Mouse (Mus musculus): ENCODE data around the gene Bad. TPM values are rescaled to one million over a fixed set of nuclear protein-coding genes. Genes with fewer than 3 reads are reported as not detected.
"Not testable (repeated sequence)": the region's sequence is repeated elsewhere in the genome, so short reads cannot be mapped to it uniquely, and the experiment has no call there.

Bad gene
- 10 to 100 TPM; 44.7 to 58.7 TPM for total RNA-seq (2021)
- polyA plus RNA-seq (2012; rRNA removed), result 91.2 and 102 TPM in 2 replicates
- long read RNA-seq, transcript Bad-202 (4 exons, 990 nt), result major isoform, 23 of 43 reads
- long read RNA-seq, partial matches to known transcripts, result 9 of 43 reads
- long read RNA-seq, other reads (novel, unspliced or antisense), result 6 of 43 reads

DNA sequence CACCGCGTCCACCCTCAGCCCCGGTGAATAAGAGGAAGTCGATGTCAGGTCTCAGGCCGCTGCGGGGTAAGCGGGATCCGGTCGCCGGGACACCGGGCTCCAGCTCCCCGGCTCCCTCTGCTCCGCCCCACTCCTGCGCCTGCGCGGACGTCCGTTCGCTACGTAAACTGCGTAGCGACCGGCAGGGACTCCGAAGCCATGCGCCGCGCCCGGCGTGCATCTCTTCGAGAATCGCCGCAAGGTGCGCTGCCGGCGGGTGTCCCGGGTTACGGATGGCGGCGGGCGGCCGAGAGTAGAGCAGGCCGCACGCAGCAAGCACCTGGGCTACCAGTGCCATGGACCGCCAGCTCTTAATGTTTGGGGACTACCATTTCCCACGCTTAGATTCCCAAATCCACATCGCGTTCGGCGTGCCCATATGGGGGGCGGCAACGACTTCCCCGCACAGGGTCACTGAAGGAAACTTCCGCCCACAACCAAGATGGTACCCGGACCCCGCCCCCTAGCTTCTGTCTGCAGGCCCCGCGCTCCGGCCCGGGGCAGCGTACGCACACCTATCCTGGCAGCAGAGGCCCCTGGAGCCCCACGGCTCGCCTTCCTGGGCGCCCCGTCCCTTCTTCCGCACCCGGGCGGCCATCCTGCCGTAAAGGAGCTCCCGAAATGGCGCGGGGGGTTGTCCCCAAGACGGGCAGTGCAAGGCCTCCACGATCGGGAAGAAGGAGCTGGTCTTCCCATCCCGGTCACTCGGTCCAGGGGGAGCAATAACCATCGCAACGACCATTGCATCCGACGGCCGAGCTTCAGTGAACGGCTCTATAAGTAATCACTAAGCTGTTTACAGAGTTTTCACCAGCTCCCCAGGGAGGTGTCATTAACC is at the start of gene Bad:
Gene Bad (plus strand): TSS at position 490 of the 877 bp plus-strand sequence.
- peak; percentile 96 for DNase-seq

DNA sequence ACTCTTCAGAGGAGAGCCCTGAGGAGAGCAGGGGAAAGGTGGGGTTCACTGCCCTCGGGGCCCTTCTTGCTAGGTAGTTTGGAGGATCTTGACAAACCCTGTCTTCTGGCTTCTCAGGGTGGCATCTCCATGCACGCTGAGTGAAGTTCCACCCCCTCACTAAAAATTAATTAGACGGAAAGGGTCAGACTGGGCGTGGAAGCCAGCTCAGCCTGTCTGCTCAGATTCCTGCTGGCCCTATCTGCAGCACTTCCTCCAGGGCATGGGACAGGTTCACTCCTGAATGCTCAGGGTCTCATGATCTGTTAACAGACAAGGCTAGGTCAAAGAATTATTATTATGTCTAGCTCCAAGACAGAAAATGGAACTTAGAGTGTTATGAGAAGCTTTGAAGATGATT is 49.1 kb upstream of the Bad start:
- DNase-seq, result no peak

DNA sequence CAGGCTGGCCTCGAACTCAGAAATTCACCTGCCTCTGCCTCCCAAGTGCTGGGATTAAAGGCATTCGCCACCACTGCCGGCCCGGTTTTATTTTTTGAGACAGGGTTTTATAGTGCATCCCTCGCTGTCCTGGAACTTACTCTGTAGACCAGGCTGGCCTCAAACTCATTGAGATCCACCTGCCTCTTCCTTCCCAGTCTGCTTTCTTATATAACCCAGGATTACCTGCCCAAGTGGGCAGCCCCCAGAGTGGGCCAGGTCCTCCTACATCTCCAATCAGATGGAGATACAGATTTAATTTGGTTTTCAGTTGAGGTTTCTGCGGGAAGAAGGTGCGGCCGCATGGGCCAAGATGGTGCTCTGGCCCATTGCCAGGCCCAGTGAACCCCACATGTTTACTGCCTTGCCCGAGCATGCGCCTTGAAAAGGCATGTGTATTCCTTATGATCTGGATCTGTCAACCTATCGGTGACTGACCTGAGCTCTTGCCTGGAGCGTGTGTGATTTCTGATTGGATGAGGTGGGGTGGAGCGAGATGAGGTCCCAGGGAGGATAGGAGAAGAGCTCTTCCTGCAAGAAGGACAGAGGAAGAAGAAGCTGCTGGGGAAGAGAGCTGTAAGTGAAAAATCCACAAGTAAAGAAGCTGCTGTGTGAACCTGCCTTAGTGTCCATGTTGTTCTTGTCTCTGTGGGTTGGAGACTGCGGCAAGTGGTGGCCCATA is 47.8 kb upstream of the Bad start:
- DNase-seq, result no peak

DNA sequence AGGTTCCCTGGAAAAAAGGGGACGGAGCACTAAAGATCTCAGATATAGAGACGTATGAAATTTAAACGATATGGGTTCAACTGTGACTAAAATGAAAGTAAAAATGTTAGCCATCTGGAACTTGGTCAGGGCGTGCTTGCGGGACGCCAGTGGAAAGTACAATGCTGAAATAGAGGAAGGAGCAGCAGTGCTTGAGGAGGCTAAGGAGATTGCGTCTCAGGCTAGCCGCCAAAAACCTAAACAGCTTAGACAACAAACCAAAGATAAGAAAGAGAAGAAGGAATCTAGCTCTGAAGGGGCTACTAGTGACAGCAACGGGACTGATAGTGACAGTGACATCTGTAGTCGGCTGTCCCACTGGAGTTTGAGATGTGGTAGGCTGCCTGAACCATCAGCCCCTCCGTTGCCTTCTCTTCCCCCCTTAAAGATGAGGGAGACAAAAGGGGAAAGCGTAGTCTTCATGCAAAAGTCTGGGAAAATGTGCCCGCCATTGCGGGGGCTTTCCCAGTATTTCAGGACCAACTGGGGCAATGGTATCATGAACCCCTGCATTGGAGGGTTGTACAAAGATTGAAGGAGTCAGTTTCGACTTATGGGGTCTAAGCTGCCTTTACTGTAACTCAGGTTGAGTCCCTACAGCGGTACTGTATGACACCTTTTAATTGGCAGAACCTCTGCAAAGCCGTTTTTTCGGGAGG is 45.9 kb upstream of the Bad start:
- DNase-seq, result not testable (repeated sequence)

DNA sequence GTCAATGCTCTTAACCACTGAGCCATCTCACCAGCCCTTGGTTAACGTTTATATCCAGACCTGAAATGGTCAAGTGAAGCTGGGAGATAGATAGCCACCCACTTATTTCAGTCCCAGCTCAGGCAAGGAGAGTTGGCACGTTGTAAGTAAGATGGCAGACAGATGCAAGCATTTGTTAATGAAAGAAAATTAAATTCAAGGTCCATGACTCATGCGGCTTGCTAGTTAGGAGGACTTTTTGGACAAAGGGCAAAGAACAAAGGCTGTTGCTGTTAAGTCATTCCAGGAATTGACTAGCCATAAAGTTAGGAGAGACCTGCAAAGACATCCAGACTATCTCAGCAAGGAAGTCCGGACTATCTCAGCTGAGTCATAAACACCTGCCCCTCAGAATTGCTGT is 42.0 kb upstream of the Bad start:
- no peak for DNase-seq

DNA sequence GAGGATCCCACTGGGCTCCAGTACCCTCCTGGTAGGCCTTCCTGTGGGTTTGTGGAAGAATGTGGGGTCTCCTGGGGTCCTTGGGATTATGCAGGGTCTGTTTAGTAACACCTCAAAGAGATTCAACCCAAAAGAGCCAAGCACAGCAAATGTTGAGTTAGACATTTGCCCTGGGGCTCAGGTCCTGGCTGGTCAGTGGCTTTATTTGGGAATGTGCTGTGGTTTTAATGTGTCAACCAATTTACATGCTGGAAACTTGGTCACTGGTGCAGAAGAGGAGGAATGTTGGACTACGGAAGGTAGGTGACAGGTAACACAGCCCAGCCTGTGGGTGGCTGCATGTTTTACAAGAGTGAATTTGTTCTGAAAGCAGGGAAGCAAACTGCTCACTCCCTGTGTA is 38.6 kb upstream of the Bad start:
- no peak for DNase-seq

DNA sequence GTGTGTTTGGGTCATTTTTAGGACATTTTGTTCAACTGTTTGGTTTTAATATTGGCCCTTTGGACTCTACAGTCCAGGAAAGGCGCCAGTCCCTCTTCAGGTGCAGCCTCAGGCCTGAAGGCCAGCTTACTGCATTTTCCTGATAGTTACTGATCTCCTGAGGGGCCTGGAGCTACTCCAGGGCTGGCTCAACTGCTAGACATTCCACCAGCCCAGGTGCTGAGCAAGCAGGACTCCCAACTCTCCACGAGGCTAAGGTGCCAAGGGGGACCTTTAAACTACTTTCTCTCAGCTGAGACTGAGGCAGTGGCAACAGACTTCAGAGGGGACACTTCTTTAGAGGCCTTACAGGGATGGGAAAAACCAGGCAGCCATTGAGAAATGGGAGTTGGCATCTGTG is 36.8 kb upstream of the Bad start:
- no peak for DNase-seq

DNA sequence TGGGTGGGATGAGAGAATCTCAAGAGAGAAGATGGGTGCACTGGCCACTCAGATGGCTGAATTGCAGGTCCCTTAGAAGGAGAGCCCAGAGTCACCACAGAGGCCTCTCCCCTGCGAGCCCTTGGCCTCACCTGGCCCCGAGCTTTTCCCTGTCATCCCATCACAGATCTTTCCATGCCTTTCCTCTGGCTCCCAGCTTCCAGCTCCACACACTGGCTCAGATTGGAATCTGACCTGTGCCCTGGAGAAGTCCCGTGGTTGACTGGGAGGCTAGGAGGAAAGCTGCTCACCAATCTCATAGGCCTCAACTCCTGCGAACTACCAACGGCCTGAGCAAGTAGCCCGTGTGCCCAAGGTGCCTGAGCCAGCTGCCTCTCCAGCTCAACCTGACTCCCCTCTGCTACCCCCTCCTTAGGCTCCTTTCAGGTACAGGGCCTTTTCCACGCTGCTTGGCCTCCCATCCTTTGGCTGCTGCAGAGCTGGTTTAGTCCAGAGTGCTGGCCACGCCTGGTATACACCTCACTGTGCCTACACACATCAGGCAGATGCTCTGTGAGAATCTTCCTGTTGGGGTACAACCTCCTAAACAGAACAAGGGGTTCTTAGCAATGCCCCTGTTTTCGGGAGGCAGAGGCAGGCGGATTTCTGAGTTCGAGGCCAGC is 36.0 kb upstream of the Bad start:
- no peak for DNase-seq

DNA sequence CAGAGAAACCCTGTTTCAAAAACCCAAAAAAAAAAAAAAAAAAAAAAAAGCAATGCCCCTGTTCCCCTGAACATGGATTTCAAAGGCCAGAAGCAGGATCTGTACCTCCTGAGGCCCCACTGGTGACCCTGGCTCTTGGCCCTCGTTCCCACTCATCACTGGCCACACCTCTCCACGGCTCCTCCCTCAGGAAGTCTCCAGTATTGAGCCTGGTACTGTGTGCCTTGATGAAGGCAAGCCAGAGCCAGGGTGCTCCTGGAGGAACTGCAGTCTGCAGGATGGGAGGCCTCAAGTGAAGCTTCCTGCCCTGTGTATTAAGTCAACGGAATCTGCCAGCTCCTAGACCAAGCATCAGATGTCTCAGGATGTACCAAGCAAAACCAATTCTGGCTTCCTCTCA is 35.5 kb upstream of the Bad start:
- no peak for DNase-seq

DNA sequence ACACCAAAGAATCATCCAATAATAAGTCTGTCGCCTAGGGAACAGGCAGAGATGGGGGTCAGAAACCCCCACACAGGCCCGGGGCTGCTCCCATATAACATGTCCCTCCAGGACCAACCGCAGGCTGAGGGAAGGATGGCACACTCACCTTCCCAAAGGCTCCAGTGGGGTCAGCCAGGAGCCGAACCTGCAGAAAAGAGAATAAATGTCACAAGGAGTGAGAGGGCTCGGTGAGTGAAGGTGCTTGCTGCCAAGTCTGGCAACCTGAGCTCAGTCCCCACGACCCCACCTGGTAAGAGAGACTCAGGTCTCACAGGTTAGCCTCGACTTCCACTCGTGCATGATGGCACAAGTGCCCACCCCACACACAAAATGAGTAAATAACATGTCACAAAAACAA is 34.6 kb upstream of the Bad start:
- DNase-seq, result no peak

DNA sequence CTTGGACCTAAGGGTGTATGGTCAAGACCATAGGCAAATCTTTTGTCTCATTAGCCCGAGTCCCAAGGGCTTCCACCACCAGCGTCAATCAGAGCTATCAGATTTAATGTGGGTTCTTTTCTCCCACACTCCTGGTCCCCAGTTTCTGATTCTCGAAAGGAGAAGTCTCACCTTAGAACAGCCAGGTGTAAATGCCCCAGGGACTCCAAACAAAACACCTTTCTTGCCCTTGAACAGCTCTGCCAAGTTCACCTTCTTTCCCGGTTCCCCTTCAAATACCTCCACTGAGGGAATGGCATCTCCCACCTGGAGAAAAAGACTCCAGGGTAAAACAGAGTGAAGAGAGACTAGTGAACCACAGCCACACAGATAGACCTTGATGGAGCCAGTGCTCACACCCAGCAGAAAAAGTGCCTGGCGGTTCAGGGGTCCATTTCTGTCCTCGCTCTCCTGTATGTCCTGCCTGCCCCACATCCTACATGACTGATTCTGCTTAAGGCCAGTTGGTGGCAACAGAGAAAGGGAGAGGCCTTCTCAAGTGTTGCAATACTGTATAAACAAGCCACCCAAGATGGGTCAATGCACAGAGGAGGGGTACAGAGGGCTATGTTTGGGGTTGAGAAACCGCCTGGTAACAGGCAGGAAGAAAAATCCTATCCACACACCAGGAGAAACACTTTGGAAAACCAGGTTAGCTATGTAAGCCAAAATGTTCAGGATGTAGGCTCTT is 33.7 kb upstream of the Bad start:
- DNase-seq, result no peak

DNA sequence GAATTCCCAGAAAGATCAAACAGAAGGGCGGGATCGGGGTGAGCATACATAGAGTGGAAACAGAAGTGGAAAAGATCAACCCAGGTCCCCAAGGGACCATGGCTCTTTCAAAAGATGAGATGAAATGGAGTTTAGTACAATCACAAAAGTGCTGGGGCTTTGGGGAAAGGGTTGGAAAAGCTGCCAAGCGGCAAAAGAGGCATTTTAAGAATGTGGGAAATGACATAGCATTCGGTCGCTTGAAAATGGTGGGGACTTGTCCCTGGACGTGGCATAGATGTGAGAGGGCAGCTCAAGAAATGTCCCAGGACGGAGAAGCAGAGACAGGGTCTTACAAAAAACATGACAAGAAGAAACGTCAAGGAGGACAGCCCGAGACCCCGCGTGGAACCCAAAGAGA is 32.6 kb upstream of the Bad start:
- no peak for DNase-seq

DNA sequence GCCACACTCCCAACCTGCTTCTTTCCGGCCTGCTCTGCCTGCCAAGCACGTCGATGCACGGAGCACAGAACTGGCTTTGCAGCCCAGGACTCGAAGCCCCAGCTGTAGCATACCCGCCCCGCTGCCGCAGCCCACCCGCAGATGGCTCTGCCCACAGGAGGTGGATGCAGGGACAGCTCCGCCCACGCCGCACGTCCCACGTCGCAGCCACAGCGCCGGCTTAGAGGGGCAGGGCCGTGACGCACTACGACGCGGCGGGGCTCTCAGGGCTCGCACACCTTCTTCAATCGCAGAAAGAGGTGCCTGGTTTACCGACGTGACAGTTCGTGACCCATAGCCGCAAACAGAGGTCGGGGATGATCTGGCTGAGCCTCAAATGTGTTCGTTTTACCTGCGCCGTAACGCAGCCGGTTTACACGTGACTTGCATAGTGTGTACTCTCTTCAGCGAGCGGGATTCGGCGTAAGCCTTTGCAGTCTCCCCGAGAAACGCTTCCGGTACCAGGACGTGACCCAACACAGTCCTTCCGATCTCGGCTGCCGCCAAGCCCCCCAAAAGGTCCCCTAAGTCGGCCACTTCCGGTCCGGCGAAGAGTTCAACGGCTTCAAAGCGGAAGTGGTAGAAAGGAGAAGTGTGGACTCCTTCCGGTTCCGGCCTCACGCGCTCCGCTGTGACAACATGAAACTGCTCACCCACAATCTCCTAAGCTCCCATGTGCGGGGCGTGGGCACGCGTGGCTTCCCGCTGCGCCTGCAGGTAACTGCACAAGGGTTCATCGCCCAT is 32.0 kb upstream of the Bad start, which contains the start of the genes Trmt112 and Prdx5:
Gene Trmt112 (plus strand): TSS at position 192 of the 783 bp plus-strand sequence.
Gene Prdx5 (minus strand): TSS at position 600 of the 783 bp plus-strand sequence.
- peak; percentile 94 for DNase-seq

DNA sequence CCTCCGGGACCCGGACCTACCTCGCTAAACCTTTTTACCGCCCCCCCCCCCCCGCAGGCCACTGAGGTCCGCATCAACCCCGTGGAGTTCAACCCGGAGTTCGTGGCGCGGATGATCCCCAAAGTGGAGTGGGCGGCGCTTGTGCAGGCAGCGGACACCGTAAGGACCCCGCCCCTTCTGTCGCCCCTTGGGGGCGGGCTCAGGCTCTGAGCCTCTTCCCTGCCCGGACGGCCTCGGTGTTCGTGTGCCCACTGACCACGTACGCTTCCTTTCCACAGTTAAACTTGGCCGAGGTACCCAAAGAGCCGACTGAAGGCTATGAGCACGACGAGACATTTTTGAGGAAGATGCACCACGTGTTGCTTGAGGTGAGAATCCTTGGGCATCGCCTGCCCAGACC is 31.4 kb upstream of the Bad start:
- peak; percentile 75 for DNase-seq

DNA sequence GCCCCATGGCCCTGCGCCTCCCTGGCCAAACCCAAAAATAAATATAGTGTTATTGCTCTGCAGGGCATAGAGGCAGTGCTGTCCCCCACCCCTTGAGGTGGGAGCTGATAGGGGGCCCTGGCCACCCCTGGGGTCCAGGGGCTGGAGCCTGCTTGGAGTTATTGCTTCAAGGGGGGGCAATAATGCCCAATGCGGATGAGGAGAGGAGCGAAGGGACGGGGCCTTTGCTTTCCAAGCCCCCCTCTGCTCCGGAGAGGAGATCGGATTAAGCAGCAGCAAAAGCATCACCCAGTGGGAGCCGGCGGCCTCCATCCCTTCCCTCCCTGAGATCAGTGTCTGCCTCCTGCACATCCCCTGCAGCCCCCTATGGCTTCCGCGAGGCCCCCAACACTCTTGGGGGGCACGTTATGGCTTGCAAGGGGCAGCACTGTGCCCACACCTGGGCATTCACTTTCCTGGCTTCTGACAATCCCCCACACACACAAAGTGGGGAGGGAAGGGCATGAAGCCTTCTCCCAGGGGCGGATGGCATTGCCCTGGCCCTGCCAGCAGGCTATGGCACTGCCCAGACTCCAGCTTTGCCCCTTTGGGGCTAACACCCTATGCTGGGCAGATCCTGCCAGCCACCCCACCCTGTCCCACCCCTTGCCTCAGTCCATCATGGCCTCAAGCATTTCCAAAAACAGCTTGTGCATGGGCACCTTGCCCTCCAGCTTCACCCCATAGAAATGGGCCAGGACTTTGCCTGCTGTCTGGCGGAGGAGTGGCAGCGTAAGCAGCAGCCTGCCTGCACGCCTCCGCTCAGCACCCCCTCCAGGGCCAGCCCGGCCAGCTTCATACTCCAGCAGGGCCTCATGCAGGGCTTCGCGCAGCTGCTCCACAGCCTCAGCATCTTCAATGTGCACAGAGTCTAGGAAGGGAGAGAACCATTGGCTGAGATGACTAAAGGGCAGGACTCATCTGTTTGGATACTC is 30.3 kb upstream of the Bad start:
- DNase-seq, result no peak

DNA sequence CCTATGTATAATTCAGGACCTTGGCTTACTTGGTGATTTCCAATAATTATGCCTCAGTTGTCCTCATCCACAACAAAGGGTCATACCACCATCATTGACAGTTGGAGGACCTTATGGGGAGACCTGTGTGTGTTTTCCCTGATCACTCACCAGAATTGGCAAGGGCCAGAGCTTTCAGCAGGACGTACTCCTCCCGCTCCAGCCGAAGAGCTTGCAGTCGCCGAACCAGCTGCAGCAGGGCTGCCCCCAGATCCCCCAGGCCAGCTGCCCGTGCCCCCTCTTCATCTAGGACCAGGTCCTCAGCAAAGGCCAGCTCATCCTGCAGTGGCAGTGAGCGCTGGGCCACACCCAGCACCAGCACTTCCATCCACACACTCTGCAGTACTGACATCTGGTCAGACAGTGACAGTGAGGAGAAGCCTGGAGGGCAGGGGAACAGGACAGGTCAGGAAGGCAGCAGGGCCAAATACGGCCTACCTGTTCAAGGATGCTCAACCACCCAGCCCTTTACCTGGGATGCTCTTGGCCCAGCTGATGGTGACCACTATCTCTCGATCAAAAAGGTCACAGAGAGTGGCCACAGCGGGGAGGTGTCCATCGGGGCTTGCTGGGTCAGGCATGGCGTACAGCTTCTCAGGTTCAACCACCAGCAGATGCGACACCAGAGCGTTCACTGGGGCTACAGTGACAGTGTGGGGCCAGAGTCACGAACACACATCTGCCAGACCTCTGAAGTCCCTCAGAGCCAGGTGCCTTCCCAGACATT is 29.3 kb upstream of the Bad start:
- DNase-seq, result no peak

DNA sequence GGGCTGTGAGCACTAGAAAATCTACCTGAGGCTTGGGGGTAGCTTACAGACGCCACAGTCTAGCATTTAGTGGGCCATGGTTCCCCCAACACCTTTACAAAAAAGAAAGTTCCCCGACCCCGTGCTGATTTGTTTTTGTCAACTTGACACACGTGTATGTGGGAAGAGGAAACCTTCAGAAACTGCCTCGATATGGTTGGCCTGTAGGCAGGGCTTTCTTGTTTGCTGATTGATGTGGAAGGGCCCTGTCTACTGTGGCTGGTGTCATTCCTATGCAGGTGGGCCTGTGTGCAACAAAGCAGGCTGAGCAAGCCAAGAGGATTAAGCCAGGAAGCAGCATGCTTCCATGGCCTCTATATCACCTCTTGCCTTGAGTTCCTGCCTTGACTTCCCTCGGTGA is 28.6 kb upstream of the Bad start:
- no peak for DNase-seq

DNA sequence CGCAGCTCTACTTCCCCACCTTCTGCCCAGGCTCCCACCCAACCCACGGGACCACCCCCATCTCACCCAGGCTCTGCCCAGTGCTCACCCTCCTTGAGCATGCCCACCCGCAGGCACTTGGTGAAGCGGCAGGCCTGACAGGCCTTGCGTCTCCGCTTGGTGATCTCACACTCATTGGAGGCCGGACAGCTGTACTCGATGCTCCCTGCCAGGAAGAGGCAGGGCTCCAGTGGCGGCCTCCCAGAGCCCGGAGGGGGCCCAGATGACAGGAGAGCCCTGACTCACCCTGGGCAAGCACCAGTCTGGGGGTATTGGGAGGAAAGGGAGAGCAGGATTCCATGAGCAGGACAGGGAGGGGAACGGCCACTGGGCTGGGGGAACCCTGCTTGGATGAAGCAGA is 27.7 kb upstream of the Bad start:
- DNase-seq, result no peak
